Mouse (Mus musculus): ENCODE data around the gene Erf.

The Erf gene

DNA sequence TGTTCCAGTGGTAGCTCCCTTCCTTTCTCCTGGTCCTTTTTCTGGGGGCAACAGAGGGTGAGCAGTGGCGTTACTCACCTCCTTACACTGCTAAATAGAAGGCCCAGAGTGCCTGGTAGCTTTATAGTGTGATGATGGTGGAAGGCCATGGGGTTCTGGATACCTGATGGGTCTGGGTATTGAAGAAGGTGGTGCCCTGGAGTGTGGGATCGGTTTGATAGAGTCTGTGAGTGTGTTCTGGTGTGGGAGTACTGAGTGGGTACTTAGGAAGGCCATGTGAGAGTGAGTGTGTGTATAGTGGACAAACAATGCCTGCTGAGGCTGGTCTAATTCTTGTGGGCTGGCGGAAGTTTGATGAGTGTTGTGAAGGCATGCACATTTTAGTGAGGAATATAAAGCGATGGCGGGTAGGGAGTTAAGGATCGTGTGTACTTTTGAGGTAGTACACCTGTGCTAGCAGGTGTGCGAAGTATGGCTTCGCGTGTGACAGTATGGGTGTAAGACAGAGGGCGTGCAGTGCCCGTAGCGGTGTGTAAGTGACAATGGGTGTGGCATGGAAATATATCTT is 30.7 kb upstream of the Erf start:
- no peak for DNase-seq (ENCODE audit: low spot score)

DNA sequence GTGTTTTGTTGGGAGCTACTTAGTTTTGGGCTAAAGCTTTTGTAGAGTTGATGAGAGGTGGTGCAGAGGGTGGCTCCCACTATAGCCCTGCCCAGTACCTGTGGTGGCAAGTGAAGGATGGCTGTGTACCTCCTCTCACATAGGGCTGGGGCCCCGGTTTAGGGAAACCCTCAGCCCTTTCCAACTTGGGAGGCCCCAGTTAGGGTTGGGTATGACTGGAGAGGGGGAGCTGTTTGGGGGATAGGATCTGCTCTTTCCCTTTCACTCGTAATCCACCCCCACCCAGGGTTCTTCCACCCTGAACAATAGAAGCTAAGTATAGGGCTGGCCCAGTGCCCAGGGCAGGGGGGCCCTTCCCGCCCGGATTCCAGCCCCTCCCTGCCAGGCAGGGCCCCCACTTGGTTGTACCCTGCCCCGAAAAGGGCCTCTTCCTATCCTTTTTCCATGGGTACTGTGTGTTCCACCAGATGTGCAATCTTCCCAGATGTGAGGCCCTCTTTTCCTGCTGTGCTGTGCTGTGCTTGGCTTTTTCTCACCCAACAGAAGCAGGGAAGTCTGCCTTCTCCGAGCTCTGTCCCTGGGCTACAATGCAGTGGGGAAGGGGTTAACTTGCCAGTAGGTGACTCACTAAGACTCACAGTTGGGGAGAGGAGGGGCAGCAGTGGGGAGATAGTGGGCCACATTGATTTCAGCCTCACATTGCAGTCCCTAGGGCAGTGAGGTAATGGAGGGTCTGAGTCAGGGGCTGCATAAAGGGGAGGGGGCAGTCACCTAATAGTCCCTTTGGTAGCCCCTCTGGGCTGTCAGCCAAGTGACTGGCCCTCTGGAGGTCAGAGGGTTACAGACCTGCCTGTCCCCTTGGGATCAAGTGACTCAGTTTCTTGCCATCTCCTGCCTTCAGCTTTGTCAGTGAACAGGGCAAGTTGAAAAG is 29.6 kb upstream of the Erf start:
- DNase-seq (ENCODE audit: low spot score), result no peak

DNA sequence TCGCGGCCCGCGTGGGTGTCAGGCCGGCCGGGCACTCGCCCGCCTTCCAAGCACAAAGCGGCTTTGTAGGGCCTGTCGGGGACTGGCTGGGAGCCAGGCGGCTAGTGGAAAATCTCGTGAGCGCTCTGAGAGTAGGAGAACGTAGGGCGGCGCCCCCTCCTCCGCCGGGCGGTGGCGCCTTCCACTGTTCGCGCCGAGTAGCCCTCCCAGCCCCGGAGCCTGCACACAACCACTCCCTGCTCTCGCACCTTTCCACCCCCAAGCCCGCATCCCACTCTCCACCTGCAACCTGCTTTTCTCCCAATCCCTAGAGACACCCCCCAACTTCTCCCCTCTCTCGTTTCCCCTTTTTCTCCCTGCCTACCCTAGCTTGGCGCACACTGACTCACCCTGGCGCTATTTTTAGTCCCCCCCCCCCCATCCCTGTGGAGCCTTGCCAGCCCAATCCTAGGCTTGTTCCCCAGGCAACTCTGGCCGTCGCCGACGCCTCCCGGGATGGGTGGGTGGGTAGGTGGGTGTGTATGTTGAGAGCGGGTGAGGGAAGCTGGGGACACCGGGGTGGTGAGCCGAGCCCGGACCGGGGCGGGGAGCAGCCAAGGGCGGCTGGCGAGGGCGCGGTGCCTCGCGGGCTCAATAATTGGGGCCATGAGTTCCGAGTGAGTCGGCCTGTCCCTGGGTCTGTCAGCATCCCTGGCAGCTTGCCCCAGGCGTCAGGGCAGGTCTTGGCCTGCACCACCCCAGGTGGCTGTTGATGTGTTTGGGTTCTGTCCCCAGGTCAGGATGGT is 28.7 kb upstream of the Erf start:
- DNase-seq (ENCODE audit: low spot score), result peak; percentile 80

DNA sequence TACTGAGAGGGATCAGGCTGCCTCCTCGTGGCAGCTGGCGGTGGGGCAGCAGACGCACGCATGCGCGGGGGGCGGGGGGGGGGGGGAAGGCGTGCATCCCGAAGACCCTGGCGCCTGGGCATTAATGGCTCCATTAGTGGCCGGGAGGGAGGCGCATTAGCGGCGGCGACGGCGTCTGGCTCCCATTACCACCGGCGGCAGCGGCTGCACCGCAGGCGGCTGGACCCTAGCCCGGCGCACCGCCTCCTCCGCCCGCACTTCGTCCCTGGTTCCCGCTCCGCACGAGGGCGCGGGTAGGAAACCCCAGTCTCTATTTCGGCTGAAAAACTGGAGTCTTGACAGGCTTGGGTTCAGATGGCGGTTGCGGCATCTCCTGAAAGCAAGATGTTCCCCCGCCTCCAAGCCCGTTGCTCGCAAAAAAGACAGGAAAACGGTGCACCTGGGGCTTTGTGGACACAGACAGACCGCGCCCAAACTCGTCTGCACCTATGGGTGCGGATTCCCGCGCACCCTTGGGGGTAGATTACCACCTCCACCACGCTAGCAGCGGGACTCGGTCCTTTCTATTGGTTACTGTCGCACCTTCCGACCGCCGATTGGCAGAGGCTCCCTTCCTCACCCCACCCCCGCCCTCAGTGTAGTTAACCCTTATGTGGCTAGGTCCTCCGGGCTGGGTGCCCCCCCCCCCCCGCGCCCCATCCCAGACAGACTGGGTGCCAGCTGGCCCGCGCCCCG is 27.9 kb upstream of the Erf start:
- peak; percentile 94 for DNase-seq (ENCODE audit: low spot score)

DNA sequence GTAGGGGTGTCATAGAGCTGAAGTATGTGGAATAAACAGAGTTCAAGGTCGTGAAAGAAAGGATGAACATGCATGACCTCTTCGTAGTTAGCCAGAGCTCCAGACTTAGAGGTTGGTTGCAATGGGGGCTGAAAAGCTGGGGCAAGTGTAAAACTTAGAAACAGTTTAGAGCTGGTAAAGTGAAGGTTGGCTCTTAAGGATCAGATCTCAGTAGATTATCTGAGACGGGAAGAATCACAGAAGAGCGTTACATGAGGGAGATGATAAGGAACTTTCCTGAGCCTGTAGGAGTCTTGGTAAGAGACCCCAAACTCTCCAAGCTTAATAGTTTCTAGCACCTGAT is 27.4 kb upstream of the Erf start:
- no peak for DNase-seq (ENCODE audit: low spot score)

DNA sequence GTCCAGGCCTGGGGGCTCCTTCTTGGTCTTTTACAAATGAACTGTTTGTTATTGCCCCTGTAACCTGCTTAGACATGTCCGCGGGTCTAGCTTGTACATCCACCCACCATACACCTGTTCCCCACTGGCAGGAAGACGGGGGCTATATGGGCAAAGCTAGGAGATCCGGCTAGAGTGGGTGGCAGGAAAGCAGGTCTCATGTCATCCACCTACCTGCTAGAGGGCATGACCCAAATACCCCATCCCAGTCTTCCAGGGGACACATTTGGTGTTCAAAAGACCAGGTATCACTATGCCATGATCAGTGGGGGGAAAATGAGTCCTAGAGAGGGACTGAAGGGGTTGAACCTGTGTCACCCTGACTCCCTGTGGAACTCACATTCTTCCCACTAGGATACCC is 26.8 kb upstream of the Erf start:
- no peak for DNase-seq (ENCODE audit: low spot score)

DNA sequence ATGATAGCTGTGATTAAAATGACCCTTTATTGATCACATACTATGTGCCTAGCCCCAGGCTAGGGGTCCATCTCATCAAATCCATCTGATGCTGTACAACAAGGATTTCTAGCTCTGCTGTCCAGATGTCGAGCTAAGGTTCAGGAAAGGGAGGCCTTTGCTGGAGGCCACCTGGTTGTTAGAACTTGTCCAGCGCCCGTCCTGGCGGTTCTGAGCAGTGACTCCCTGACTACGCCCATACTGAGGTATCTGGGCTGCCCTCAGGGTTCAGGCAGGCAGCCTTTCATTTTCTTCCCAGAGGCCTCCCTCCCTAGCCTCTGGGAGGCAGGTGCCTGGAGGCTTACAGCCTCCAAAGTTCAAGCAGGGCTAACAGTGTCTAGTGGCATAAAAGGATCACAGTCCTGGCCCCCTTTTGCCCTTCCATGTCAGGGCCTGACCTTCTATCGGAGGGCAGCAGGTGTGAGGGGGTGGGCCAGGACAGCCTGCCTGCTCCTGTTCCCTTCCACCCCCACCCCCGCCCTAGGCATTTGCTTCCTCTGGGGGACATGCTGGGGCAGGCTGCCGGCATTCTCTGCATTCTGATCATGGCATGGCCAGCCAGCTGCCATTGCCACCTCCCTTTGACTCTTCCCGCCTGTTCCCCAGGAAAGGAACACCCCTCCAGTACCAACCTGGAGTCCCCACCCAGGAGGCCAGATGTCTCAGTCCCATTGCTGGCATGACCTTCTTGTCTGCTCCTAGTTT is 25.2 kb upstream of the Erf start:
- no peak for DNase-seq (ENCODE audit: low spot score)

DNA sequence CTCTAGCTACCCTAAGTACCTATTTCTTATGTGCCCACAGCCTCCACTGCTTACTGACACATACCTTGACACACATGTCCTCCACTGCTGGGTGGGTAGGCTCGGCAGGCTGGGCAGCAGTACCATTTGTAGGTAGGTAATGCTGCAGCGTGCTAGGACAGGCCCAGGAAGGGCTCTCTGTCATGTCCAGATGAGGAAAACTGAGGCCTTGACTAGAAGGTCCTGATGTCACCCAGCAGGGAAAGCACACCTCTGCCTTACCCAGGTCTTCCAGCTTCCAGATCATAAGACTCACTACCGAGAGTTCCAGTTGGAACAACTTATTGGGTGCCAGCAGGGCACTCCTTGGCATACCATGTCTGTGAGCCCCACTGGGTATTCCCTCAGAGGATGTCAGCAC is 24.4 kb upstream of the Erf start:
- DNase-seq (ENCODE audit: low spot score), result no peak

DNA sequence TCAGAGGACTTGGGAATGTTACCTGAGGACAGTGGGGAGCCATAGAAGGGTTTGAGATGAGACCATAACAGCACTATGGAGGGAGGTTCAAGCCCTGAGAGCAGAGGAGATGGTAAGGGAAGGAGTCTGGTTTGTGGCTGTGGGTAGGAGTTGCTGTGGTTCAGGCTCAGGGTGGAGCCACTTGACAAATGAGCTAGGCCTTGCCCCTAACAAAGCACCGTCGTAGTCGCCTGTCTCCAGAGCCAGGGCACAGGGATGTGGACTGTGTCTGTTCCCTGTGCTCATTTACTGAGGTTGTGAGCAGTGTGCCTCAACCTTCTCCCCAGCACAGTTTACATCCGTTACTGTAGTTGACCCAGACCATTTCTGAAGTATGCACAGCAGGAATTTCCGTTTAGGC is 24.0 kb upstream of the Erf start:
- peak; percentile 64 for DNase-seq (ENCODE audit: low spot score)

DNA sequence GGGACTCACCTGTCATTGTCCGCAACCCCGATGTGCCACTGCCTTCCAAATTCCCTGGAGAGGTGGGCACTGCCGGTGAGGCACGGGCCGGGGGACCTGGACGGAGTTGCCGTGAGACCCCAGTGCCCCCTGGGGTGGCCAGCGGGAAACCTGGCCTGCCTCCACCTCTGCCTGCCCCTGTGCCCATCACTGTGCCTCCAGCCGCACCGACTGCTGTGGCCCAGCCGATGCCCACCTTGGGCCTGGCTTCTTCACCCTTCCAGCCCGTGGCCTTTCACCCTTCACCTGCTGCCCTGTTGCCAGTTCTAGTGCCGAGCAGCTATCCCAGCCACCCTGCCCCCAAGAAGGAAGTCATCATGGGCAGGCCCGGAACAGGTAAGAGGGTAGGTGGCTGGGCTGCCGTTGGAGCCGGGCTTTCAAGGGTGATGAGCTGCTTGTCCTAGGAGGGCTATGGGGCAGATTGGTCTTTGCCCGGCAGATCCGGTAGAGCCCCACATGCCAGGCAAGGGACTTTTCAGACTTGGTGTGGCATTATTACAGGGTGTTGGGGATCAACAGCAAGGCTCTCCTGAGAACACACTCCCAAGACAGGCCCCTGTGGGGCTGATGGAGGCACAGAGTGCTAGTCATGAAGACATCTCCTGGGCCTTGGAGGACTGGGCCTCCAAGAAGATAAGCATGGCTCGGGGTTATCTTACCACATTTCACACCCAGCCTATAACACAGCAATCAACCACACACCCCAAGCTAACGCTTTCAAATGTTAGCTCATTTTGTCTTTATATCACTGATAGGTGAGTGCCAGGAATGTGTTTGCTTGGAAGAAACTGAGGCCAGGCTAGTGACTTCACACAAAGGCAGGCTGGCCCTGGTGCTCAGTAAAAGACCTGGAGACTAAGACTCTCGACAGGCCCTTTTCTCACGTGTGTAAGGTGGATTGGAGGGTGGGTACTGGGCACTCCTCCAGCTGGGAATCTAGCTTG is 23.0 kb upstream of the Erf start:
- no peak for DNase-seq (ENCODE audit: low spot score)

DNA sequence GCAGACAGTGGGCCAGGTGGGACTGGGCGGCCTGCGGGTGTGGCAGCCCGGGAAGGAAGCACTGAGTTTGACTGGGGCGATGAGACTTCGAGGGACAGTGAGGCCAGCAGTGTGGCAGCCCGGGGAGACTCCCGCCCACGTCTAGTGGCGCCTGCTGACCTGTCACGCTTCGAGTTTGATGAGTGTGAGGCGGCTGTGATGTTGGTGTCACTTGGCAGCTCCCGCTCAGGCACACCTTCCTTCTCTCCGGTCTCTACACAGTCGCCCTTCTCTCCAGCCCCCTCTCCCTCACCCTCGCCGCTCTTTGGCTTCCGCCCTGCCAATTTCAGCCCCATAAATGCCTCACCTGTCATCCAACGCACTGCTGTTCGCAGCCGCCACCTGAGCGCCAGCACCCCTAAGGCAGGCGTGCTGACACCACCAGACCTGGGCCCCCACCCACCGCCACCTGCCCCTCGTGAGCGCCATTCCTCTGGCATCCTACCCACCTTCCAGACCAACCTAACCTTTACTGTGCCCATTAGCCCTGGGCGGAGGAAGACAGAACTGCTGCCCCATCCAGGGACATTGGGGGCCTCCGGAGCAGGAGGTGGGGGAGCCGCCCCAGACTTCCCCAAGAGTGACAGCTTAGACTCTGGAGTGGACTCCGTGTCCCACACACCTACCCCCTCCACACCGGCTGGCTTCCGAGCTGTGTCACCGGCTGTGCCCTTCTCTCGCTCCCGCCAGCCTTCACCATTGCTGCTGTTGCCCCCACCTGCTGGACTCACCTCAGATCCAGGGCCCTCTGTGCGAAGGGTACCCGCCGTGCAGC is 22.1 kb upstream of the Erf start:
- DNase-seq (ENCODE audit: low spot score), result no peak

DNA sequence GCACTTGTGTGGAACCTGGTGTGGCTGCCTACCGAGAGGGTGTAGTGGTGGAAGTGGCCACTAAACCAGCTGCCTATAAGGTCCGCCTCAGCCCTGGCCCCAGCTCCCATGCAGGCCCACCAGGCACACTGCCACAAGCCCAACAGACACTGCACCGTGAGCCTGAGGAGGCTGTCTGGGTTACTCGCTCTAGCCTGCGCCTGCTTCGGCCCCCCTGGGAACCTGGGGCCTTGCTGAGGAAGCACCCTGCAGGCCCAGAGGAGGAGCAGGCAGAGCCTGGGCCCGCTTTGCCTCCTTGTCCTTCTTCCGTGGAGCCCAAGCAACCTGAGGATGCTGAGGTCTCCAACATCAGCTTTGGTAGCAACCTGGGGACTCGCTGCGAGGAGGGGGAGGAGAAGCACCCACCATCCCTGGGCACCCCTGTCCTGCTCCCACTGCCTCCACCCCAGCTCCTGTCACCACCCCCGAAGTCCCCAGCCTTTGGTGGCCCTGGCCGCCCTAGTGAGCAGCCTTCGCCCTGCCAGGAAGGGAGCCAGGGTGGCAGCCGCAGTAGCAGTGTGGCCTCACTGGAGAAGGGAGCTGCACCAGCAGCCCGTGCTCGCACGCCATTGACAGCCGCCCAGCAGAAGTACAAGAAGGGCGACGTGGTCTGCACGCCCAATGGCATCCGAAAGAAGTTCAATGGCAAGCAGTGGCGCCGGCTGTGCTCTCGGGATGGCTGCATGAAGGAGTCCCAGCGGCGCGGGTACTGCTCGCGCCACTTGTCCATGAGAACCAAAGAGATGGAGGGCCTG is 21.3 kb upstream of the Erf start:
- DNase-seq (ENCODE audit: low spot score), result no peak

DNA sequence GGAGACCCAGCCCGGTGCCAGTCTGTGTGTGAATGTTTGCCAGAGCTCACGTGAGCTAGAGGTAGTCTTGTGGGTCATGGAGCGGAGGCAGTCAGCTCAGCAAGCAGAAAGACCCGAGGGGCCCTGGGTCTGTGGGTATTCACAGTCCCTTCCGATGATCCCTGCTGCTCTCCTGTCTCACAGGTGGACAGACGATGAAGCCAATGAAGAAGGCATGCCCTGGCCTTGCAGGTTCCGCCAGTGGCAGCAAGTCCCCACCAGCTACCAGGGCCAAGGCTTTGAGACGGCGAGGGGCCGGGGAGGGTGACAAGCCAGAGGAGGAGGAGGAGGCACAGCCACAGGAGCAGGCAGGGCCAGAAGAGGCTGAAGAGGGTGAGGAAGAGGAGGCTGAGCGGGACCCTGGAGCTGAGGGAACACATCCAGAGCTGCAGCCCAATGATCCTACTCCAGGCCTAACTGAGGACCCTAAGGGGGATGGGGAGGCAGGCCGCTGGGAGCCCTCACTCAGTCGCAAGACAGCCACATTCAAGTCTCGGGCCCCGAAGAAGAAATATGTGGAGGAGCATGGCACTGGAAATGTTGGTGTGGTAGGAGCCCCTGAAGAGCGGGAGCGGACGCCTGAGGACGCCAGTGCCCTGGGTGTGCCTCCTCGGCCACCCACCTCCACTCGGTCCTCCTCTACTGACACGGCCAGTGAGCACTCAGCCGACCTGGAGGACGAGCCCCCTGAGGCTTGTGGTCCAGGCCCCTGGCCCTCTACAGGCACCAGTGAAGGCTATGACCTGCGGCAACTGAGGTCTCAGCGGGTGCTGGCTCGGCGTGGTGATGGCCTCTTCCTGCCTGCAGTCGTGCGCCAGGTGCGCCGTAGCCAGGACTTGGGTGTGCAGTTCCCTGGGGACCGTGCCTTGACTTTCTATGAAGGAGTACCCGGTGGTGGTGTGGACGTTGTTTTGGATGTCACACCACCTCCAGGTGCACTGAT is 20.4 kb upstream of the Erf start:
- no peak for DNase-seq (ENCODE audit: low spot score)

DNA sequence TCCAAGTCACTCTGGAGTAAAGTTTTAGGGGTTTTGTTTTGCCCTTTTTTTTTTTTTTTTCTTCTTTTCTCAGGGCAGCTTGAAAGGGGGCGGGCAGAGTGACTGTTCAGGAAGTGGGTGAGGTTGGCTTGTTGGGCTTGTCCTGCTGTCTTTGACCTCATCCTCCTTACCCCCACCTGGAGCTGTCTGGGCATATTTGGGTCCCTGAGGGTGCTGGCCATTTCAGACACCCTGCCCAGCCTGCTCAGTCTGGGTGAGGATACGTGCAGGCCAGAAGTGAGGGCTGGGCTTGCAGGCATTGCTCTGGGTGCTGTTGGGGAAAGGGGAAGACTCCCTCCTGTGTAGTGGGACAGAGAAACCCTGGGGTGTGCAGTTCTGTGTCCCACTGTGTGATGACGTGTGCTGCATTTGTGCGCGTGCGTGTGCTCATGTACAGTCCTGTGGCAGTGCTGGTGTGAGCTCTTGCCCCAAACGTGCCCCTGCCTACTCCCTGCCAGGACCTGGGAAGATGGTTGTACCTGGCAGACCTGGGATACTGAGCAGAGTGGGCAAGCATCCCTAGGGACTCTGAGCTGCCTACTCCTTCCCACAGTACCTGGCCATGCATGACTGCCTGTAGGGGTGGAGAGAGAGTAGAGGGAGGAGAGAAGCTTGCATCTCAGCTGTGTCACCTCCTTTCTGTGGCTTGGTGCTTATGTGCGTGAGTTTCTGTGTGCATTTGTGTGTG is 19.1 kb upstream of the Erf start:
- no peak for DNase-seq (ENCODE audit: low spot score)

DNA sequence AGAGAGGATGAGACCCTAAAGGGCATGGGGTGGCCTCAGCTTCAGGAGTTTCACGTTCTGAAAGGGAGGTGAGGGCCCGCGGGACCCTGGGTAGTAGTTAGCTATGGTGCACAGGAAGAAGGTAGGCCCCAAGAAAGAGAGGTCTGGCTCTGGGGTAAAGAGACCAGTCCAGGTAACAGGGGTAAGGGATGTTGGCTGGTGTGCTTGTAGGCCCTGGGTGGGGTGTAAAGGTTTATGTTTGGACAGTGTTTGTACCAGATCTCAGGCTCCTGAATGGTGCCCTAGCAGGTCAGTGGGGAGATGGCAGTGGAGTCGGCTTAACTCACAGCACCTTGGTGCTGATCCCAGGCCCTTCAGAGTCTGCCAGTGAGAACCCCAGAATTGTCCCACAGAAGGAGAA is 18.5 kb upstream of the Erf start:
- DNase-seq (ENCODE audit: low spot score), result no peak

DNA sequence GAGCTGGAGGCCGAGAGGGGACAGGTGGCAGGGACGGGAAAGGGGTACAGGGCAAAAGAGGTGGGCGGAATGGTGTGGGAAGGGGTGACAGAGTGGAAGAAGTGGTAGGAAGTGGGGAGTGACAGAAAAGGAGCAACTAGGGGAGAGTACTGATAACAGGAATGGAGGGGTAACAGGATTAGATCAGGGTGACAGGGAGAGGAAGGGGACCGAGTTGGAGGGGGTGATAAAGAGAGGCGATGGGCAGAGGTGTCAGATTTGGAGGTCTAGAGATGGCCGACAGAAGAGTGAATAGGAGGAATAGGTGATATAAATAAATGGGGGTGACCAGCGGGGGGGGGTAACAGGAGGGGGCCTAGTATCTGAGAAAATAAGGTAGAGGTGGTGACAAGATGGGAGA is 18.0 kb upstream of the Erf start:
- DNase-seq (ENCODE audit: low spot score), result peak; percentile 39

Measured in T-cell, adult 2 months (primary cell).